Mouse (Mus musculus): ENCODE data around the gene Hs3st4. TPM values are rescaled to one million over a fixed set of nuclear protein-coding genes. Genes with fewer than 3 reads are reported as not detected.

The Hs3st4 gene
- polyA plus RNA-seq, 1 experiment from 2014 or later: 0.06 TPM

- Histone ChIP-seq H3K9me3 (ENCODE audit: low read length) (no peaks in the 10 kb centered on the region), H3K4me2 (replicated peaks; ENCODE audit: low read depth, low read length) (no peak overlapping the region), H3K4me1 (ENCODE audit: insufficient read depth, low read length) (no peaks in the 10 kb centered on the region), H3K27me3 (ENCODE audit: insufficient read depth, low read length) (no peaks in the 10 kb centered on the region), H3K27ac (ENCODE audit: low read length) (no peak overlapping the region), H3K4me3 (ENCODE audit: low read length) (no peak overlapping the region), H3K36me3 (ENCODE audit: insufficient read depth, low read length) (no peaks in the 10 kb centered on the region), H3K9ac (replicated peaks; ENCODE audit: low read length) (no peak overlapping the region)
- ATAC-seq (ENCODE audit: low FRiP score, low TSS enrichment): no peak
- WGBS: 90% methylated on average over 3 of the region's 3 CpGs
These were observed 198.3 kb downstream of the Hs3st4 start for GRCm38 (mm10) chr7:124180926-124181325.

- Histone ChIP-seq H3K27ac (ENCODE audit: low read length) (no peak overlapping the region), H3K27me3 (ENCODE audit: insufficient read depth, low read length) (no peaks in the 10 kb centered on the region), H3K4me2 (replicated peaks; ENCODE audit: low read depth, low read length) (no peak overlapping the region), H3K4me3 (ENCODE audit: low read length) (no peak overlapping the region), H3K9me3 (ENCODE audit: low read length) (no peaks in the 10 kb centered on the region), H3K36me3 (ENCODE audit: insufficient read depth, low read length) (no peaks in the 10 kb centered on the region), H3K4me1 (ENCODE audit: insufficient read depth, low read length) (no peaks in the 10 kb centered on the region), H3K9ac (replicated peaks; ENCODE audit: low read length) (no peak overlapping the region)
- ATAC-seq (ENCODE audit: low FRiP score, low TSS enrichment): no peak
- 77% methylated on average over 1 of the region's 1 CpGs for WGBS
These were observed 202.0 kb downstream of the Hs3st4 start for GRCm38 (mm10) chr7:124184693-124185092.

- Histone ChIP-seq H3K4me1 (ENCODE audit: insufficient read depth, low read length) (no peaks in the 10 kb centered on the region), H3K4me2 (replicated peaks; ENCODE audit: low read depth, low read length) (no peak overlapping the region), H3K9me3 (ENCODE audit: low read length) (no peaks in the 10 kb centered on the region), H3K9ac (replicated peaks; ENCODE audit: low read length) (no peak overlapping the region), H3K27me3 (ENCODE audit: insufficient read depth, low read length) (no peaks in the 10 kb centered on the region), H3K27ac (ENCODE audit: low read length) (no peak overlapping the region), H3K4me3 (ENCODE audit: low read length) (no peak overlapping the region), H3K36me3 (ENCODE audit: insufficient read depth, low read length) (no peaks in the 10 kb centered on the region)
- WGBS: 81% methylated on average over 6 of the region's 6 CpGs
- no peak for ATAC-seq (ENCODE audit: low FRiP score, low TSS enrichment)
These were observed 216.3 kb downstream of the Hs3st4 start for GRCm38 (mm10) chr7:124198811-124199570.

- no peak overlapping the region for H3K9ac ChIP-seq (replicated peaks; ENCODE audit: low read length)
- no peak overlapping the region for H3K4me2 ChIP-seq (replicated peaks; ENCODE audit: low read depth, low read length)
- WGBS: 88% methylated on average over 1 of the region's 1 CpGs
- H3K27me3 ChIP-seq (ENCODE audit: insufficient read depth, low read length): no peaks in the 10 kb centered on the region
- no peak for ATAC-seq (ENCODE audit: low FRiP score, low TSS enrichment)
- no peak overlapping the region for H3K27ac ChIP-seq (ENCODE audit: low read length)
- no peaks in the 10 kb centered on the region for H3K4me1 ChIP-seq (ENCODE audit: insufficient read depth, low read length)
- no peaks in the 10 kb centered on the region for H3K9me3 ChIP-seq (ENCODE audit: low read length)
- no peak overlapping the region for H3K4me3 ChIP-seq (ENCODE audit: low read length)
- no peaks in the 10 kb centered on the region for H3K36me3 ChIP-seq (ENCODE audit: insufficient read depth, low read length)
These were observed 234.3 kb downstream of the Hs3st4 start for GRCm38 (mm10) chr7:124216921-124217320.

- Histone ChIP-seq H3K27me3 (ENCODE audit: insufficient read depth, low read length) (no peaks in the 10 kb centered on the region), H3K4me3 (ENCODE audit: low read length) (no peak overlapping the region), H3K27ac (ENCODE audit: low read length) (no peak overlapping the region), H3K9ac (replicated peaks; ENCODE audit: low read length) (no peak overlapping the region), H3K4me2 (replicated peaks; ENCODE audit: low read depth, low read length) (no peak overlapping the region), H3K36me3 (ENCODE audit: insufficient read depth, low read length) (no peaks in the 10 kb centered on the region), H3K9me3 (ENCODE audit: low read length) (no peaks in the 10 kb centered on the region), H3K4me1 (ENCODE audit: insufficient read depth, low read length) (no peaks in the 10 kb centered on the region)
- no peak for ATAC-seq (ENCODE audit: low FRiP score, low TSS enrichment)
- WGBS: 59% methylated on average over 10 of the region's 10 CpGs
These were observed 237.9 kb downstream of the Hs3st4 start for GRCm38 (mm10) chr7:124220556-124220955.

GRCm38 (mm10) chr7:124237896-124238670 is 255.4 kb downstream of the Hs3st4 start:
- H3K27me3 ChIP-seq (ENCODE audit: insufficient read depth, low read length): no peaks in the 10 kb centered on the region
- 81% methylated on average over 4 of the region's 4 CpGs for WGBS
- ATAC-seq (ENCODE audit: low FRiP score, low TSS enrichment): no peak

GRCm38 (mm10) chr7:124239903-124240647 is 257.4 kb downstream of the Hs3st4 start:
- Histone ChIP-seq H3K9me3 (ENCODE audit: low read length) (no peaks in the 10 kb centered on the region), H3K27ac (ENCODE audit: low read length) (no peak overlapping the region), H3K4me3 (ENCODE audit: low read length) (no peak overlapping the region), H3K4me2 (replicated peaks; ENCODE audit: low read depth, low read length) (no peak overlapping the region), H3K36me3 (ENCODE audit: insufficient read depth, low read length) (no peaks in the 10 kb centered on the region), H3K4me1 (ENCODE audit: insufficient read depth, low read length) (no peaks in the 10 kb centered on the region), H3K27me3 (ENCODE audit: insufficient read depth, low read length) (no peaks in the 10 kb centered on the region), H3K9ac (replicated peaks; ENCODE audit: low read length) (no peak overlapping the region)
- WGBS: 39% methylated on average over 7 of the region's 7 CpGs
- ATAC-seq (ENCODE audit: low FRiP score, low TSS enrichment): no peak

More at GRCm38 (mm10) chr7:124237896-124238670, 255.4 kb downstream of the Hs3st4 start:
- H3K4me1 ChIP-seq (ENCODE audit: insufficient read depth, low read length): no peaks in the 10 kb centered on the region
- H3K9me3 ChIP-seq (ENCODE audit: low read length): no peaks in the 10 kb centered on the region
- no peak overlapping the region for H3K4me2 ChIP-seq (replicated peaks; ENCODE audit: low read depth, low read length)
- H3K36me3 ChIP-seq (ENCODE audit: insufficient read depth, low read length): no peaks in the 10 kb centered on the region
- no peak overlapping the region for H3K27ac ChIP-seq (ENCODE audit: low read length)
- no peak overlapping the region for H3K4me3 ChIP-seq (ENCODE audit: low read length)
- H3K9ac ChIP-seq (replicated peaks; ENCODE audit: low read length): no peak overlapping the region

- Histone ChIP-seq H3K27ac (ENCODE audit: low read length) (no peak overlapping the region), H3K4me1 (ENCODE audit: insufficient read depth, low read length) (no peaks in the 10 kb centered on the region), H3K9me3 (ENCODE audit: low read length) (no peaks in the 10 kb centered on the region), H3K4me3 (ENCODE audit: low read length) (no peak overlapping the region), H3K36me3 (ENCODE audit: insufficient read depth, low read length) (no peaks in the 10 kb centered on the region), H3K9ac (replicated peaks; ENCODE audit: low read length) (no peak overlapping the region), H3K4me2 (replicated peaks; ENCODE audit: low read depth, low read length) (no peak overlapping the region), H3K27me3 (ENCODE audit: insufficient read depth, low read length) (no peaks in the 10 kb centered on the region)
- ATAC-seq (ENCODE audit: low FRiP score, low TSS enrichment): no peak
- 65% methylated on average over 3 of the region's 3 CpGs for WGBS
These were observed 267.2 kb downstream of the Hs3st4 start for GRCm38 (mm10) chr7:124249838-124250237.

- Histone ChIP-seq H3K36me3 (ENCODE audit: insufficient read depth, low read length) (no peaks in the 10 kb centered on the region), H3K27ac (ENCODE audit: low read length) (no peak overlapping the region), H3K27me3 (ENCODE audit: insufficient read depth, low read length) (no peaks in the 10 kb centered on the region), H3K9me3 (ENCODE audit: low read length) (no peaks in the 10 kb centered on the region), H3K4me3 (ENCODE audit: low read length) (no peak overlapping the region), H3K4me1 (ENCODE audit: insufficient read depth, low read length) (no peaks in the 10 kb centered on the region), H3K9ac (replicated peaks; ENCODE audit: low read length) (no peak overlapping the region), H3K4me2 (replicated peaks; ENCODE audit: low read depth, low read length) (no peak overlapping the region)
- 44% methylated on average over 1 of the region's 1 CpGs for WGBS
- no peak for ATAC-seq (ENCODE audit: low FRiP score, low TSS enrichment)
These were observed 267.9 kb downstream of the Hs3st4 start for GRCm38 (mm10) chr7:124250566-124250965.
